ENCODE assay signal across 10 mouse cellular contexts in genomic region chr5:113180755-113181154, GRCm38 (mm10). TPM values are rescaled to one million over a fixed set of nuclear protein-coding genes. Genes with fewer than 3 reads are reported as not detected.
DNase-seq lines count a peak whose midpoint lies in the region; ATAC-seq and TF ChIP-seq lines count a peak whose summit lies in the region.
"Had no signal": no experiment of that assay in that cellular context is flagged by ENCODE, and none has a peak within 500 bp of the region (broad histone marks: within the 10 kb centered on the region; RNA-seq: fewer than 3 reads in every experiment).

No protein-coding gene starts in this region.

- WGBS in spleen, adult 2 months = 77% methylated on average over 15 of the region's 15 CpGs
- WGBS in liver, embryonic 15.5 days (ENCODE audit: insufficient replicate concordance) = 71% methylated on average over 15 of the region's 15 CpGs
- 74% methylated on average over 15 of the region's 15 CpGs for WGBS in stomach, postnatal 0 days

- no peak for TF ChIP-seq POLR2A in spleen, adult 2 months (IDR thresholded peaks at IDR 0.05; ENCODE audit: low read depth, low read length)

- H3K27ac ChIP-seq in spleen, adult 2 months (ENCODE audit: insufficient read depth, low read length) = peak overlapping the region; percentile 33; the same call in 1 of the 2 replicates
- H3K27ac ChIP-seq in liver, embryonic 15.5 days (replicated peaks) = 0 out of 2 replicates have a peak overlapping the region, but pooled peaks have one; percentile 45
- peak overlapping the region; percentile 82 for H3K27ac ChIP-seq in stomach, postnatal 0 days (replicated peaks)

- peaks cover 17% of the 10 kb centered on the region for H3K4me1 ChIP-seq in erythroblast, embryonic 14.5 days (ENCODE audit: control insufficient read depth)
- H3K4me1 ChIP-seq in spleen, adult 2 months (ENCODE audit: control insufficient read depth, insufficient read depth, insufficient read length) = no peaks in the 10 kb centered on the region
- peaks cover 23% of the 10 kb centered on the region for H3K4me1 ChIP-seq in liver, embryonic 15.5 days (replicated peaks)
- H3K4me1 ChIP-seq in stomach, postnatal 0 days (replicated peaks; ENCODE audit: control insufficient read depth, insufficient read depth) = no peaks in the 10 kb centered on the region

- H3K9ac ChIP-seq in liver, embryonic 15.5 days = no peak overlapping the region
- H3K9ac ChIP-seq in stomach, postnatal 0 days (ENCODE audit: low read length) = 0 out of 2 replicates have a peak overlapping the region, but pooled peaks have one; percentile 28

- H3K4me2 ChIP-seq in liver, embryonic 15.5 days = peak overlapping the region; percentile 58
- peak overlapping the region; percentile 44 for H3K4me2 ChIP-seq in stomach, postnatal 0 days (replicated peaks; ENCODE audit: low read depth)

- TF ChIP-seq EP300 in stomach, postnatal 0 days (optimal IDR thresholded peaks at IDR 0.05) = no peak

- H3K4me3 ChIP-seq in erythroblast, embryonic 14.5 days (replicated peaks) = peak overlapping the region; percentile 43
- H3K4me3 ChIP-seq in spleen, adult 2 months (ENCODE audit: extremely low read depth, insufficient read depth, insufficient read length) = no peak overlapping the region
- H3K4me3 ChIP-seq in liver, embryonic 15.5 days (replicated peaks) = peak overlapping the region; percentile 40; the same call in 1 of the 2 replicates
- no peak overlapping the region for H3K4me3 ChIP-seq in stomach, postnatal 0 days (ENCODE audit: low read depth, low read length)

- no peaks in the 10 kb centered on the region for H3K27me3 ChIP-seq in erythroblast, embryonic 14.5 days (ENCODE audit: control insufficient read depth)
- H3K27me3 ChIP-seq in spleen, adult 2 months (ENCODE audit: control insufficient read depth, insufficient read depth, low read length) = no peaks in the 10 kb centered on the region
- no peaks in the 10 kb centered on the region for H3K27me3 ChIP-seq in liver, embryonic 15.5 days
- H3K27me3 ChIP-seq in stomach, postnatal 0 days (ENCODE audit: control insufficient read depth, insufficient read depth, low read length) = no peaks in the 10 kb centered on the region

- no peaks in the 10 kb centered on the region for H3K9me3 ChIP-seq in erythroblast, embryonic 14.5 days (ENCODE audit: control insufficient read depth, low read length)
- H3K9me3 ChIP-seq in liver, embryonic 15.5 days (replicated peaks) = no peaks in the 10 kb centered on the region
- H3K9me3 ChIP-seq in stomach, postnatal 0 days (ENCODE audit: control insufficient read depth, low read length) = no peaks in the 10 kb centered on the region

- no peak for DNase-seq in spleen, adult 2 months (ENCODE audit: low read depth in 1 of 2, low spot score in 2 of 2)
- DNase-seq in spleen, postnatal 36 days (ENCODE audit: low spot score in 2 of 2) = no peak
- no peak for DNase-seq in stomach, postnatal 0 days (ENCODE audit: low spot score)
- DNase-seq in right cerebral cortex, adult 18-20 months = no peak
- no peak for DNase-seq in layer of hippocampus, postnatal 36 days

- TF ChIP-seq CTCF in spleen, adult 2 months (IDR thresholded peaks at IDR 0.05; ENCODE audit: extremely low read depth, insufficient read depth, insufficient read length, insufficient replicate concordance) = no peak
- TF ChIP-seq CTCF in stomach, postnatal 0 days (IDR thresholded peaks at IDR 0.05; ENCODE audit: low read depth) = no peak

- no peak for ATAC-seq in erythroblast, adult 5-6 weeks (replicated peaks; ENCODE audit: low FRiP score, poor library complexity, severe bottlenecking)
- ATAC-seq in liver, embryonic 15.5 days (ENCODE audit: insufficient read depth) = peak; percentile 16; the same call in 1 of the 2 replicates
- no peak for ATAC-seq in stomach, postnatal 0 days (ENCODE audit: low FRiP score, low TSS enrichment)

- no peaks in the 10 kb centered on the region; the same call in 1 of the 2 replicates for H3K36me3 ChIP-seq in erythroblast, embryonic 14.5 days (ENCODE audit: control insufficient read depth)
- no peaks in the 10 kb centered on the region for H3K36me3 ChIP-seq in spleen, adult 2 months (ENCODE audit: control insufficient read depth, insufficient read depth, low read length)
- H3K36me3 ChIP-seq in liver, embryonic 15.5 days (replicated peaks) = no peaks in the 10 kb centered on the region
- 0 out of 2 replicates have a peak, but pooled peaks cover 2% of the 10 kb centered on the region for H3K36me3 ChIP-seq in stomach, postnatal 0 days (ENCODE audit: control insufficient read depth, insufficient read depth, low read length)

RNA-seq across cellular contexts. Expression of gene 2900026A02Rik, which starts 40.3 kb away (rescaled TPM):
- polyA plus RNA-seq in erythroblast, embryonic 14.5 days (2012) = 0.01 and 0.02 TPM in 2 replicates
- 0.42 and 1.2 TPM in 2 replicates for total RNA-seq in erythroblast, adult 5-6 weeks (2015; ENCODE audit: low replicate concordance)
- 0.28 and 0.85 TPM in 2 replicates for total RNA-seq in erythroblast, adult 5-6 weeks (2017; ENCODE audit: low replicate concordance)
- polyA plus RNA-seq in spleen, adult 2 months (2012; rRNA removed) = 5.1 and 6.2 TPM in 2 replicates
- 2.0 and 2.8 TPM in 2 replicates for polyA plus RNA-seq in liver, embryonic 15.5 days (2015; fragmentation: Nextera tagmentation; extraction: Ambion mirVana)
- 5.3 and 6.2 TPM in 2 replicates for polyA plus RNA-seq in stomach, postnatal 0 days (2015; fragmentation: Nextera tagmentation; extraction: Ambion mirVana)
- total RNA-seq in layer of hippocampus, postnatal 36 days (2021) = 10 to 100 TPM; 62.4 to 66.1 TPM

RNA-seq across cellular contexts. Expression of gene Tmem211, which starts 46.0 kb away (rescaled TPM):
- not detected in 2 replicates for polyA plus RNA-seq in erythroblast, embryonic 14.5 days (2012)
- not detected in 2 replicates for total RNA-seq in erythroblast, adult 5-6 weeks (2015; ENCODE audit: low replicate concordance)
- not detected in 2 replicates for total RNA-seq in erythroblast, adult 5-6 weeks (2017; ENCODE audit: low replicate concordance)
- polyA plus RNA-seq in spleen, adult 2 months (2012; rRNA removed) = not detected in 2 replicates
- polyA plus RNA-seq in liver, embryonic 15.5 days (2015; fragmentation: Nextera tagmentation; extraction: Ambion mirVana) = not detected in 2 replicates
- polyA plus RNA-seq in stomach, postnatal 0 days (2015; fragmentation: Nextera tagmentation; extraction: Ambion mirVana) = 0.46 and 0.59 TPM in 2 replicates
- total RNA-seq in layer of hippocampus, postnatal 36 days (2021) = not detected
- total RNA-seq: adrenal gland, adult 8-10 months; hematopoietic stem cell, adult 5-6 weeks had no signal

Comparison
In these comparisons a context has a peak if more than half of its experiments do, and no peak if none do; other contexts are left out.
1. H3K4me3 ChIP-seq: peak in erythroblast, embryonic 14.5 days (single experiment) and liver, embryonic 15.5 days (single experiment); none in spleen, adult 2 months (single experiment) and stomach, postnatal 0 days (single experiment).
2. Peak in every context shown above with its lines, with median percentiles within 50 percentile points of each other: H3K27ac ChIP-seq.